Mouse (Mus musculus): ENCODE measurements at regions not wholly inside any gene's neighbourhood (a gene's known extent, or its start where the extent isn't known, plus 50 kb on each side); places are given as distances from the start of the nearest gene placed in this dataset.

DNA sequence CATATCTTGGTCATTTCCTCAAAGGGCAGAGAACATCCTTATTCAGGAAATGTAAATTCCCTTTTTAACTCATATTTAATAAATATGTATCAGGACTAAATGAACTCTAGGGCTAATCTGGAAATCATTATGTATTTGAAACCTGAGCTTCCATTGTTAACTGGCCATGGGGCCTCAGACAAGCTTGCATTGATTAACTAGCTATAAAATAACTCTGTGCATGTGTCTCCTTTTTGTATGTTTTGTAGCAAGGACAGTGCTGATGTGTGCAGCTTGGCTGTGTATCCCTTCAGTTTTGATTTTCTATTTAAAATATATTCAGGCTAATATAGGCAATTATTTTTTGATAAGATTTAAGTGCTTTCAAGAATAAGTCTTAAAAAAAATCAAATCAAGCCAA lies 574.1 kb downstream of the Ncam2 start:
- no peak for DNase-seq (ENCODE audit: extremely low spot score in 1 of 2, low spot score in 2 of 2)
- intact Hi-C loops (cut with DNase I): no loop called here

- intact Hi-C loops (cut with DNase I): no loop called here
- DNase-seq (ENCODE audit: extremely low spot score in 1 of 2, low spot score in 2 of 2): no peak
Observed at GRCm38 (mm10) chr16:81793975-81794374, 593.5 kb downstream of the Ncam2 start.

GRCm38 (mm10) chr16:81816898-81817297 lies 616.4 kb downstream of the Ncam2 start:
- no peak for DNase-seq (ENCODE audit: extremely low spot score in 1 of 2, low spot score in 2 of 2)
- intact Hi-C loops (cut with DNase I): no loop called here

GRCm38 (mm10) chr16:81838625-81839024 lies 638.1 kb downstream of the Ncam2 start:
- DNase-seq (ENCODE audit: extremely low spot score in 1 of 2, low spot score in 2 of 2): no peak
- intact Hi-C loops (cut with DNase I): no loop called here

DNA sequence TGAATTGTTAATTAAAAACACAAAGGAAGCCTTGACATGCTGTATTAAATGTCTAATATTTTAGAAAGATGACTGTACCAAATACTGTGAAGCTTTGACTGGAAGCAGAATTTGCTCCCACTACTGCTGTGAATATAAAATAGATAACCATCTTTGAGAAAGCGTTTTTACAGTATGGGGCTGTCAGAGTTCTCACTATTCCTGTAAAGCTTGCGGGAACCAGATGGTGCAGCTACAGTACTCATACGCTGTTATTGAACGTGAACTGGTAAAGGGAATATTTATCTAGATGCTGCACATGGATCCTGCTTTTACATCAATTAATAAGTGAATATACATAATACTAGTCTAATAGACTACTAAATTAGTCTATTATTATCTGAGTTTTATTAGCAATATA lies 679.2 kb downstream of the Ncam2 start:
- peak in 1 of 2 experiments; percentile 7 for DNase-seq (ENCODE audit: extremely low spot score in 1 of 2, low spot score in 2 of 2)
- intact Hi-C loops (cut with DNase I): no loop called here
